Mouse (Mus musculus) neural tube, embryonic 12.5 days (tissue): ENCODE measurements at regions not wholly inside any gene's neighbourhood (a gene's known extent, or its start where the extent isn't known, plus 50 kb on each side); places are given as distances from the start of the nearest gene placed in this dataset.
A peak's percentile ranks its signal among the peaks of the same experiment; 100 is the strongest.

ENCODE experiments used
- ATAC-seq: fragments of 200-750 bp; cut with Nextera tagmentation; 2 replicates; pipeline ENCODE4 v1.8.0; 2017; ENCODE audit warnings: low read depth, mild to moderate bottlenecking, moderate TSS enrichment, moderate library complexity; ENCODE audit not compliant: low FRiP score
- H3K27ac ChIP-seq: fragments of 300-500 bp; sonication (generic); 2 replicates; pipeline ENCODE4 v1.5.1; 2016
- H3K27me3 ChIP-seq: fragments of 300-500 bp; sonication (generic); replicated peaks from 2 replicates; pipeline ENCODE4 v1.6.1; 2016; ENCODE audit warnings: mild to moderate bottlenecking
- H3K36me3 ChIP-seq: fragments of 300-500 bp; sonication (generic); 2 replicates; pipeline ENCODE4 v1.6.1; 2016; ENCODE audit warnings: mild to moderate bottlenecking
- H3K4me1 ChIP-seq: fragments of 300-500 bp; sonication (generic); 2 replicates; pipeline ENCODE4 v1.6.1; 2016
- H3K4me2 ChIP-seq: fragments of 300-500 bp; sonication (generic); replicated peaks from 2 replicates; pipeline ENCODE4 v1.6.1; 2016; ENCODE audit warnings: mild to moderate bottlenecking
- H3K4me3 ChIP-seq: fragments of 300-500 bp; sonication (generic); 2 replicates; pipeline ENCODE4 v1.5.1; 2016
- H3K9ac ChIP-seq: fragments of 300-500 bp; sonication (generic); 2 replicates; pipeline ENCODE4 v1.6.1; 2016; ENCODE audit warnings: mild to moderate bottlenecking
- H3K9me3 ChIP-seq: fragments of 300-500 bp; sonication (generic); 2 replicates; pipeline ENCODE4 v1.6.1; 2016; ENCODE audit warnings: mild to moderate bottlenecking
- WGBS: fragments of 180-500 bp; shearing (Covaris S2); methylation state at CpG from one replicate; pipeline ENCODE4 v1.1.7; 2016; 5-methylcytosine and 5-hydroxymethylcytosine counted together

DNA sequence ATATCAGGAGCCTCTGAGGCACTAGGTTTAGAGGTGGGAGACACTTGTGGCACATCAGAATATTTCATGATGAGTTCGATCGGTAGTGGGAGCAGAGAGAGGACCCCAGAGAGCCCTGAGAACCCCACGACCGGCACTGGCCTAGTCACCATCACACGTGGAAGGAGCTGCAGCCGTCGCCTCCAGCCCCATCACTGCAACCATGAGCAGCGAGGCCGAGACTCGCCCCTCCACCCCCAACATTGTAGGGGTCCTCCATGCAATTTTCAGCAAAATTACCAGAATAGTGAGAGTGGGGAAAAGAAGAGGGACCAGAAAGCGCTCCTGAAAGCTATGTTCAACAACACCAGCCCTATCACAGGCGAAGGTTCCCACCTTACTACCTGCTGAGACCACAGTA lies 297.0 kb downstream of the Edem1 start:
- WGBS, result 95% methylated on average over 12 of the region's 12 CpGs
- Histone ChIP-seq H3K4me1 (no peaks in the 10 kb centered on the region), H3K9ac (no peak overlapping the region), H3K4me2 (no peak overlapping the region), H3K27ac (no peak overlapping the region), H3K36me3 (no peaks in the 10 kb centered on the region), H3K9me3 (no peaks in the 10 kb centered on the region), H3K27me3 (no peaks in the 10 kb centered on the region), H3K4me3 (no peak overlapping the region)
- no peak for ATAC-seq

DNA sequence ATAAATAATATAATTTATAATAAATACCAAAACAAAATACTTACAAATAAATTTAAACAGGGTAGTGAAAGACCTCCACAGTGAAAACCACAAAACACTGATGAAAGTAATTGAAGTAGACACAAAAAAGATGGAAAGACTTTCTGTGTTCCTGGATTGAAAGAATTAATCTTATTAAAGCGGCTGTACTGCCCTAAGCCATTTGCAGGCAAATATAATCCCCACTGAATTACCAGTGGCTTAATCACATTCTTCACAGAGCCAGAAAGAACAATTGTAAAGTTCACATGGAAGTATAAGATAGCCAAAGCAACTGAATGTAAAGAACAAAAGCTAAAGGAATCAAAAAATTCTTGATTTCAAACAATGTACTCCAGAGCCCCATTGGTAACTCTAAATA lies 298.8 kb downstream of the Edem1 start:
- ATAC-seq, result no peak
- Histone ChIP-seq H3K36me3 (no peaks in the 10 kb centered on the region), H3K4me2 (no peak overlapping the region), H3K9ac (no peak overlapping the region), H3K27me3 (no peaks in the 10 kb centered on the region), H3K4me1 (no peaks in the 10 kb centered on the region), H3K4me3 (no peak overlapping the region), H3K9me3 (no peaks in the 10 kb centered on the region), H3K27ac (no peak overlapping the region)
- 95% methylated on average over 1 of the region's 1 CpGs for WGBS

DNA sequence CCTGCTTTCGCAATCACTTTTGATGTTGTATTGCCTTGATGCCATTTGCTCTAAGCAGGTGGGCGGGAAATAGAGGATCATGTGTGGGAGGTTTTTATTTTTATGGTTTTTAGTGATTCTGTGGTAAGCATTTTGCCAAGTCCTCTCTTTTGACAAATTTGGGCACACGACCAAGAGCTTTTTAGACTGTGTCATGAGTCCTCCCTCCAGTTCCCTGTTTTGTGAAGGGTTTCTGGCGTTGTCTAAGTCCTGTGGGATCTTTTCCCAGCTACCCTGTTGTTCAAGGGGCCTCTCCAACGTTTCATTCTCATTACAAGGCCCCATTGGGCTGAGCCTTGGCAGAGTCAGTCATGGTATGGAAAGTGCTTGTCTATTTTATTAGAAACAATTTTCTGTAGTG lies 317.7 kb downstream of the Edem1 start:
- H3K27ac ChIP-seq, result no peak overlapping the region
- no peak overlapping the region for H3K9ac ChIP-seq
- no peaks in the 10 kb centered on the region for H3K36me3 ChIP-seq
- WGBS, result 81% methylated on average over 5 of the region's 5 CpGs
- no peak overlapping the region for H3K4me2 ChIP-seq
- H3K9me3 ChIP-seq, result no peaks in the 10 kb centered on the region
- ATAC-seq, result no peak
- no peaks in the 10 kb centered on the region for H3K27me3 ChIP-seq
- no peak overlapping the region for H3K4me3 ChIP-seq
- peaks cover 4% of the 10 kb centered on the region; the same call in 1 of the 2 replicates for H3K4me1 ChIP-seq

DNA sequence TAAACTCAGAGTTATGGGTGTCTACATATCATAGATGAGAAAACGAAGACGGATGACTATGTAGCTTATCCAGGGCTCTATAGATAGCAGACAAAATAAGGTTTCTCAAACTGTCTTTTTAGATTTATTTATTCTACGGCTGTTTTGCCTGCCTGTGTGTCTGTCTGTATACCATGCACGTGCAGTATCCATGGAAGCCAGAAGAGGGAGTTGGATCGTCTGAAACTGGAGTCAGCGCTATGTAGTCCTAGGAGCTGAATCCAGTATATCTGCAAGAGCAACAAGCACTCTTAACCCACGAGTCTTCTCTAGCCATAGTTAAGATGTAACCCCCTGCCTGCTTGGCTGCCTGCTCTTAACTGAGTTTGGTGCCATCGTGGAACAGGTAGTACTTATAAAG lies 320.6 kb downstream of the Edem1 start:
- no peak for ATAC-seq
- peaks cover 7% of the 10 kb centered on the region; the same call in 1 of the 2 replicates for H3K4me1 ChIP-seq
- no peak overlapping the region for H3K4me2 ChIP-seq
- no peak overlapping the region for H3K4me3 ChIP-seq
- no peak overlapping the region for H3K9ac ChIP-seq
- no peaks in the 10 kb centered on the region for H3K9me3 ChIP-seq
- H3K36me3 ChIP-seq, result no peaks in the 10 kb centered on the region
- no peak overlapping the region for H3K27ac ChIP-seq
- 84% methylated on average over 8 of the region's 8 CpGs for WGBS
- no peaks in the 10 kb centered on the region for H3K27me3 ChIP-seq

DNA sequence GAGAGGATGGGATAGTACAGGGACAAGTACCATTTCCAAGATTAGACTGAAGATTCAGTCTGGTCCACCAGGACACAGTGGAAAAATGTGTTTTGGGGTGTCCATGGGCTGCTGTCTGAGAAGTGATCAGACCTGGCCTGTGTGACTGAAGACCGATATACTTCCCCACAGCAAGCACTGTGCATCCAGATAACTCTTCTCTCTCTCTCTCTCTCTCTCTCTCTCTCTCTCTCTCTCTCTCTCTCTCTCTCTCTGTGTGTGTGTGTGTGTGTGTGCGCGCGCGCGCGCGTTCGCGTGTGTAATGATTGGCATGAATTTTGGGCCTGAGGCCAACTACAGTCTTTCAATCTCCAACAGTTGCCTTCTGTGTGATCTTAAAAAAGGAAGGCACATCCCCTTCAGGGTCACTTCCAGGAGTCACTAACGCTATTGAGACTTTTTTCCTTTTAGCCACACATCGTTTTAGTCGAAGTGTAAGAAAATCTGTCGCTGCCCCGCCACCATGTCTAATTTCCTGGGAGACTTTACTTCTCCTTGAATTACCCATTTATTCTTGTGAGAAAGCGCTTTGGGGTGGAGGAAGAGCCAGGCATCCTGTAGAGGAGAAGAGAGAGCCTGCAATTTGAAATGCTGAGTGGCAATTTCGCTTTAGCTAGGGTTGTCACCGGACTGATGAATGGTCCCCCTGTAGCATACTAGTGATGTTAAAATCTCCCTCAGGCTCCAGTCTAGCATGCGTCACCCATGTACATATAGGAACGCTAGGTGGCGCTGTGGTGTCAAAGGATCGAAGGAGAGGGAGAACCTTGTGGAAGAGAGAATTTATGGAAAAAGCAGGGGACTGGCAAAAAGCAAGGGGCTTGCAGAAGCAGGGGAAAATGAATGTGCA lies 321.8 kb downstream of the Edem1 start:
- Histone ChIP-seq H3K27ac (no peak overlapping the region), H3K36me3 (no peaks in the 10 kb centered on the region), H3K9me3 (no peaks in the 10 kb centered on the region), H3K27me3 (no peaks in the 10 kb centered on the region), H3K9ac (no peak overlapping the region), H3K4me2 (peak overlapping the region; percentile 38), H3K4me3 (no peak overlapping the region), H3K4me1 (peaks cover 7% of the 10 kb centered on the region; the same call in 1 of the 2 replicates)
- 28% methylated on average over 22 of the region's 22 CpGs for WGBS
- ATAC-seq, result peak; percentile 94

DNA sequence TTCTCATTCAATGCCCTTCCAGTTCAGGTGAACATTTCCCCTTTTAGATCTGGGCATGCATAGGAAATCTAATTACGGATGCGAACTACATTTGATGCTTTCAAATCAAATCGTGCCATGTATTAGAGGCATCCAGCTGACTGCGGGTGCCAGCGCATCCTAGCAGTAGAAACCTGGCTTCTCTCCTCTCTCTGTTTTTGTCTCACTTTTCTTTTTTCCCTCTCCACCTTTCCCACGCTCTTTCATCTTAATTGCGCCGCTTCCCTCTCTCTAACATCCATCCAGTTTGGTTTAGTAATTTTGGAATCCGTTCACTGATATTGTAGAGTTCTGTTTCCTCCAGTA lies 322.4 kb downstream of the Edem1 start:
- peak; percentile 48 for ATAC-seq
- whole genome bisulfite sequencing, result 60% methylated on average over 9 of the region's 9 CpGs
- Histone ChIP-seq H3K4me1 (peaks cover 7% of the 10 kb centered on the region; the same call in 1 of the 2 replicates), H3K4me2 (no peak overlapping the region), H3K27me3 (no peaks in the 10 kb centered on the region), H3K9ac (no peak overlapping the region), H3K36me3 (no peaks in the 10 kb centered on the region), H3K4me3 (no peak overlapping the region), H3K27ac (no peak overlapping the region), H3K9me3 (no peaks in the 10 kb centered on the region)

DNA sequence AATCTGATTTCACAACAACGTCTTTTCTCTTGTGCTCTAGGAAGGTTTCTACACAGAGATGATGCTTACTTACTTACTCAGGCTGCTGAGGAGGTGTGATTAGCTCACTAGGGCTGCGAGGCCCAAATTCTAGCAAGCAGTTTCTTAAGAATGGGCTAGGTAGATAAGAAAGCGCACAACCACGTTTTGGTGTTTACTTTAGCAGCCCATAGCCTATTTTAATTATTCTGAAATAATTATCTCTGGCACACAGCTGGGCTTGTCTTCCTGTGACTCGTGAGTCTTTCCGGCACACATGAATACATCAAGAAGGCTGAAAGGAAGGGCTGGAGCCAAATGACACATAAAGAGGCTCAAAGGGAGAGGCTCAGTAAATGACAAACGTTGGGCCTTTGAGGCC lies 325.2 kb downstream of the Edem1 start:
- Histone ChIP-seq H3K27me3 (no peaks in the 10 kb centered on the region), H3K27ac (no peak overlapping the region), H3K9ac (no peak overlapping the region), H3K4me1 (peaks cover 7% of the 10 kb centered on the region; the same call in 1 of the 2 replicates), H3K36me3 (no peaks in the 10 kb centered on the region), H3K9me3 (no peaks in the 10 kb centered on the region), H3K4me3 (no peak overlapping the region), H3K4me2 (no peak overlapping the region)
- 52% methylated on average over 7 of the region's 7 CpGs for WGBS
- no peak for ATAC-seq

DNA sequence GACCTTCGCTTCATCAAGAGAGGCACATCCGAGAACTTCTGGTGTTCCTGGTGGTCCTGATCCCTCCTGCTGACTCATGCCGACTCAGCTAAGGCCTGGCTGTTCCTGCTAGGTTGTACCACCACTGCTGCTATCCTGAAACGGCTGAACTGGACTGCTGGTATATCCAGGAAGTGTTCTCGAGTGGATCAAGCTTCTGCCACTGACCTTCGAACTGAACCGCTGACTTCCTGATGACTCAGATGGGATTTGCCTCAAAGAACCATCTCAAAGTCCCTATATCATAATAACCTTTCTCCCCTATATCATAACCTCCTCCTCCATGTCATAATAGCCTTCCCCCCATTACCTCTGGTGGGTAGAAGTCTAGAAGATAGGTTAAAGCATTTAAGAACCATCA lies 331.1 kb downstream of the Edem1 start:
- Histone ChIP-seq H3K4me1 (no peaks in the 10 kb centered on the region), H3K9me3 (no peaks in the 10 kb centered on the region), H3K4me3 (no peak overlapping the region), H3K36me3 (no peaks in the 10 kb centered on the region), H3K4me2 (no peak overlapping the region), H3K27me3 (no peaks in the 10 kb centered on the region), H3K9ac (no peak overlapping the region), H3K27ac (no peak overlapping the region)
- ATAC-seq, result no peak
- 89% methylated on average over 7 of the region's 7 CpGs for WGBS

DNA sequence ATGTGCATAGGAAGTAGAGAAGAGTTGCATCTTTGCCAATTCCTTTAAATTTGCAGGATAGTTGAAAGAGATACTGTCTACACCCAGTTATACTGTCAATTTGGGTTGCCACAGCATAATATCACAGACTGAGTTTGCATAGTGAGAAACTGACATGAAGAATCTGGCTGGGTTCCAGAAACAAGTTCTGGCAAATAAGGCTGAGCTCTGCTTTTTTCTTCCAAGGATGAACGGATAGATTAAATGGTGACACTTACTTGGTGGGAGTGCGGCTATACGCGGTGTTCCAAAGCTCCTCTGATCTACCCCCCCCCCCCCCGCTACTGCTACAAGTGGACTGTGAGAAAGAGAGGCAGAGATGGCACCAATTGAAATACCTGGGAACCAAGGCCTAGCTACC lies 339.0 kb downstream of the Edem1 start:
- no peak overlapping the region for H3K9ac ChIP-seq
- H3K36me3 ChIP-seq, result no peaks in the 10 kb centered on the region
- WGBS, result 85% methylated on average over 5 of the region's 5 CpGs
- H3K4me3 ChIP-seq, result no peak overlapping the region
- no peak overlapping the region for H3K4me2 ChIP-seq
- H3K9me3 ChIP-seq, result no peaks in the 10 kb centered on the region
- H3K27ac ChIP-seq, result no peak overlapping the region
- no peak for ATAC-seq
- no peaks in the 10 kb centered on the region for H3K27me3 ChIP-seq
- H3K4me1 ChIP-seq, result no peaks in the 10 kb centered on the region

DNA sequence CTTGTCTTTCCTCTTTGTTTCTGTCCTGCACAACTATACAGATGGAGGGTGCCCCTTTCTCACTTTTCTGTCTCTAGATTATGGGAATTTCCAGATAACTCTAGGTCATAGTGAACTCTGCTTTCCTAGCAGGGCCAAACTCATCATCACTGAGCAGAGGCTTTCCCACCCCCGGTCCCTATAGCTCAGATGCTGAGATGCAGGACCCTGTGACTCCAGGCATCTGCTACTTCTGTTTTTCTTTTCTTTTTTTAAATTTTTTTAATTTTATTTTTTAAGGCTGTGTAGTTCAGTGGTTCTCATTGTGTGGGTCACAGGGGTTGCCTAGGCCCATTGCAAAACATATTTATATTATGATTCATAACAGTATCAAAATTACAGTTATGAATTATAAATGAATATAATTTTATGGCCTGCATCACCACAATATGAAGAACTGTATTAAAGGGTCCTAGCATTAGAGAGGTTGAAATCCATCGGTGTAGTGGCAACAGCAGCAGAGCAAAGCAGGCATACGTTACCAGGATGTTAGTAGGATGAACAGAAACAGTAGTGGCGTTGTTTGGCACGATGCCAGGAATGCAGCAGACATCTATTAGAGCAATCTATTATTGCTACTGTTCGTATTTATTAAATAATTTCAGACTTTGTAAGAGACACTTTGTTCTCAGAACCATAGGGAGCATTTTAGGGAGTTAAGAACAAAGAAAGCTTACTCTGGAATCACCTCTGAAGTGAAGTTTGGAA lies 343.8 kb downstream of the Edem1 start:
- ATAC-seq, result no peak; the same call in 1 of the 2 replicates
- H3K27ac ChIP-seq, result no peak overlapping the region
- no peaks in the 10 kb centered on the region for H3K36me3 ChIP-seq
- no peaks in the 10 kb centered on the region for H3K9me3 ChIP-seq
- no peak overlapping the region for H3K9ac ChIP-seq
- H3K4me2 ChIP-seq, result no peak overlapping the region
- 67% methylated on average over 6 of the region's 6 CpGs for WGBS
- H3K4me3 ChIP-seq, result no peak overlapping the region
- no peaks in the 10 kb centered on the region for H3K4me1 ChIP-seq
- H3K27me3 ChIP-seq, result no peaks in the 10 kb centered on the region

DNA sequence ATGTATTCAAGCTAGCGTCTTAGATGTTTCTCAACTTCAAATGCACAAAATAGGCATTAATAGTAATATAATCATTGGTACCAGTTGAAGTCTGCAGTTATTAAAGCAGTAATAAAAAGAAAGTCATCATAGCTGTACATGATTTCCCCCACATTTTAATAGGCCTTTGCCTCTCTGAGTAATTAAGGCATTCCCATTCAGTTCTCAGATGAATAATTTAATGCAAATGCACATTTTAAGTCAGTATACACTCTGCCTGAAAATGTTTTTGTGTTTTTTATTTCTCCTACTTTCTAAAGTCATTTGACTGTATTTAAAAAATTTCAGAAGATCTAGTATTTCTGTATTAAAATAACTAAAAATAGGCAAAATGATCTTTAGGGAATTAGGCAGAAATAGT lies 344.6 kb downstream of the Edem1 start:
- Histone ChIP-seq H3K27ac (no peak overlapping the region), H3K36me3 (no peaks in the 10 kb centered on the region), H3K4me3 (no peak overlapping the region), H3K9ac (no peak overlapping the region), H3K9me3 (no peaks in the 10 kb centered on the region), H3K4me1 (no peaks in the 10 kb centered on the region), H3K27me3 (no peaks in the 10 kb centered on the region), H3K4me2 (no peak overlapping the region)
- ATAC-seq, result no peak
- WGBS, result 88% methylated on average over 1 of the region's 1 CpGs

DNA sequence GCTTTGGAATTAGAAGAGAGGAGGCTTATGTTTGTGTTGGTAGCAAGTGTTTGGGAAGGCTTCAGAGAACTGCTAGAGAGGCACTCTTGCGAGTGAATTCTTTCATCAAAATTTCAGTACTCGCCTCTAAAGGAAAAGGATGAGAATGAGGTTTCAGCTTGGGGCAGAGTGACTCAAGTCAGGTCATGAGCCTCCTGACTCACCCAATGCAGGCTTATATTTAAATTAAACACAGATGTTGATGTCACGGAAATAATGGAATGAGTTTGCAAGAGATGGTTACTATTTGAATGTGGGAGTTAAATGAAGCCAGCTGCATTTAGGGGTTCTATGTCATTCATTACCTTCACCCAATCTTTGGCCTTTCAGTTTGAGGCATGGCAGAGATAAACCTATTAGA lies 348.4 kb downstream of the Edem1 start:
- Histone ChIP-seq H3K36me3 (no peaks in the 10 kb centered on the region), H3K4me3 (no peak overlapping the region), H3K27ac (no peak overlapping the region), H3K9me3 (no peaks in the 10 kb centered on the region), H3K27me3 (no peaks in the 10 kb centered on the region), H3K4me1 (no peaks in the 10 kb centered on the region), H3K9ac (no peak overlapping the region), H3K4me2 (no peak overlapping the region)
- no peak for ATAC-seq
- WGBS, result 87% methylated on average over 3 of the region's 3 CpGs
